11 mouse cellular contexts compared by ENCODE assay signal in the genomic region with DNA sequence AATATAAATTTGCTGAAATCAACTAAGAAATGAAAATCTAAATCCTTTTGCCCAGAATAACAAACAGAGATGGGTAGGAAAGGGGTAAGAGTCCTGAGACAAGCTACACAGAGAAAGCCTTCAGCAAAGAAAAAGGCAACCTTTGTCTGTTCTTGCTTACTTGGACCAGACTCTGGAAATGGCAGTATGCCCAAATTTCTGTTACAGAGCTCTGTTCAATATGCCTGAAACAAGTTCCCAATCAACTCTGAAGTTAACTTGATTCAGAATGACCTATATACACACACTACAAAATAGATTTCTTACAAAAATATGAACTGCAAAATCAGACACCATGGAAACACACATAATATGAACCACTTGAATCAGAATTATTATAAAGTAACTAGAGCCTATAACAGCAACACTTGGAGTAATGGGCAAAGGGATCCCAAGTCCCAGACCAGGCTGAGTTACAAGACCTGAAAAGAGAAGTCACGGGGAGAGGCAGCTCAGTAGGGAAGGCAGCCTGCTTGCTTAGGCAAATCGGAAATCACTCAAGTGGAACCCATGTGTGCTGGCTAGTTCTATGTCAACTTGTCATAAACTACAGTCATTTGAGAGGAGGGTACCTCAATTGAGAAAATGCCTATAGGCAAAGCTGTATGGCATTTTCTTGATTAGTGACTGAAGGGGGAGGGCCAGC. TPM values are rescaled to one million over a fixed set of nuclear protein-coding genes. Genes with fewer than 3 reads are reported as not detected.
DNase-seq lines count a peak whose midpoint lies in the region.
"Had no signal": no experiment of that assay in that cellular context is flagged by ENCODE, and none has a peak within 500 bp of the region (broad histone marks: within the 10 kb centered on the region; RNA-seq: fewer than 3 reads in every experiment).

No protein-coding gene starts in this region.

- peak; percentile 4 for DNase-seq in embryo, embryonic 11 days
- no peak for DNase-seq in embryo, embryonic 10.5 days (ENCODE audit: low spot score)
- peak; percentile 43 for DNase-seq in left cerebral cortex, adult 11 months (ENCODE audit: low spot score)
- DNase-seq in left cerebral cortex, adult 18-20 months (ENCODE audit: low spot score in 2 of 2) = no peak
- peak; percentile 40 for DNase-seq in NIH3T3 (ENCODE audit: low read depth)
- DNase-seq in layer of hippocampus, postnatal 10 days (ENCODE audit: low spot score in 2 of 2) = peak; percentile 16 to 32
- DNase-seq in thymus, postnatal 36 days = no peak
- no peak for DNase-seq in heart, postnatal 10 days
- DNase-seq: adrenal gland, adult 2 months; lung, postnatal 14 days; thymus, postnatal 4 days had no signal

- intact Hi-C loops in heart, postnatal 10 days (cut with DNase I) = no loop called here

RNA-seq across cellular contexts. Expression of gene Abi1, which starts 53.9 kb away (rescaled TPM):
- total RNA-seq in left cerebral cortex, adult 18-20 months (2021) = 100 to 1,000 TPM; 142 to 146 TPM
- 100 to 1,000 TPM; 158 to 164 TPM for total RNA-seq in layer of hippocampus, postnatal 10 days (2021)
- total RNA-seq in heart, postnatal 10 days (2021) = 10 to 100 TPM; 43.2 to 45.1 TPM

Comparison
In these comparisons a context has a peak if more than half of its experiments do, and no peak if none do; other contexts are left out.
1. DNase-seq: peak in embryo, embryonic 11 days (single experiment), left cerebral cortex, adult 11 months (single experiment), NIH3T3 (single experiment) and layer of hippocampus, postnatal 10 days (2 of 2); none in embryo, embryonic 10.5 days (single experiment), left cerebral cortex, adult 18-20 months (0 of 2), thymus, postnatal 36 days (0 of 2) and heart, postnatal 10 days (0 of 2).